Mouse (Mus musculus) MEL (cell line): Measurements from ENCODE around the gene Naa38. TPM values are rescaled to one million over a fixed set of nuclear protein-coding genes. Genes with fewer than 3 reads are reported as not detected.

ENCODE experiments used
- DNase-seq: peaks from one replicate; pipeline ENCODE4 v3.0.0; 2011; ENCODE audit warnings: low read depth, low spot score
- H3K27ac ChIP-seq: 2 replicates; pipeline ENCODE4 v1.5.1; 2012; ENCODE audit warnings: low read depth, mild to moderate bottlenecking, control low read depth, low read length, moderate library complexity; ENCODE audit not compliant: control insufficient read depth
- H3K27me3 ChIP-seq, 2 experiments: fragments of 150-350 bp in 1 of 2; sonication (generic) in 1 of 2; 2 replicates each; pipeline ENCODE4 v1.6.1; 2012; ENCODE audit warnings: low read length in 2 of 2, mild to moderate bottlenecking in 2 of 2, improper control_type of control experiment in 1 of 2, moderate library complexity in 1 of 2; ENCODE audit not compliant: insufficient read depth in 2 of 2, control insufficient read depth in 1 of 2
- H3K36me3 ChIP-seq, 2 experiments: 2 replicates each; pipeline ENCODE4 v1.6.1; 2012 to 2014; ENCODE audit warnings: low read length in 2 of 2, improper control_type of control experiment in 1 of 2, inconsistent platforms in 1 of 2, mild to moderate bottlenecking in 1 of 2; ENCODE audit not compliant: insufficient read depth in 2 of 2, control insufficient read depth in 1 of 2
- H3K4me1 ChIP-seq, 2 experiments: fragments of 150-350 bp in 1 of 2; sonication (generic) in 1 of 2; 2 replicates each; pipeline ENCODE4 v1.6.1; 2012; ENCODE audit warnings: low read length in 2 of 2, improper control_type of control experiment in 1 of 2, mild to moderate bottlenecking in 1 of 2; ENCODE audit not compliant: insufficient read depth in 2 of 2, control insufficient read depth in 1 of 2
- H3K4me3 ChIP-seq, 2 experiments: fragments of 150-350 bp in 1 of 2; sonication (generic) in 1 of 2; 2 replicates each; pipeline ENCODE4 v1.5.1; 2012; ENCODE audit warnings: low read depth in 2 of 2, low read length in 2 of 2, mild to moderate bottlenecking in 2 of 2, moderate library complexity in 2 of 2, control low read depth in 1 of 2, improper control_type of control experiment in 1 of 2; ENCODE audit not compliant: control insufficient read depth in 1 of 2, insufficient read depth in 1 of 2
- H3K79me2 ChIP-seq: 2 replicates; pipeline ENCODE4 v1.6.1; 2012; ENCODE audit warnings: mild to moderate bottlenecking, low read length, moderate library complexity; ENCODE audit not compliant: control insufficient read depth, poor library complexity, insufficient read depth
- H3K9ac ChIP-seq: 2 replicates; pipeline ENCODE4 v1.6.1; 2012; ENCODE audit warnings: low read depth, mild to moderate bottlenecking, control low read depth, low read length, moderate library complexity; ENCODE audit not compliant: control insufficient read depth, poor library complexity, severe bottlenecking
- H3K9me3 ChIP-seq: fragments of 150-350 bp; sonication (generic); replicated peaks from 2 replicates; pipeline ENCODE4 v1.6.1; 2012; ENCODE audit warnings: mild to moderate bottlenecking, low read length, improper control_type of control experiment, moderate library complexity; ENCODE audit not compliant: insufficient read depth
- ELF1 ChIP-seq: IDR thresholded peaks from 2 replicates; pipeline ENCODE4 v1.6.1; 2014; ENCODE audit warnings: low read depth, mild to moderate bottlenecking, inconsistent platforms, low read length, improper control_type of control experiment, moderate library complexity
- EP300 ChIP-seq, 2 experiments: IDR thresholded peaks; 2 replicates each; pipeline ENCODE4 v1.6.1; 2011; ENCODE audit warnings: improper control_type of control experiment in 2 of 2, low read length in 2 of 2, low read depth in 1 of 2, mild to moderate bottlenecking in 1 of 2
- GABPA ChIP-seq: IDR thresholded peaks from 2 replicates; pipeline ENCODE4 v1.6.1; 2012; ENCODE audit warnings: low read depth, mild to moderate bottlenecking, inconsistent platforms, low read length, improper control_type of control experiment, moderate library complexity
- GATA1 ChIP-seq: IDR thresholded peaks from 2 replicates; pipeline ENCODE4 v1.6.1; 2011; ENCODE audit warnings: low read depth, low read length, improper control_type of control experiment
- HCFC1 ChIP-seq: IDR thresholded peaks from 2 replicates; pipeline ENCODE4 v1.6.1; 2012; ENCODE audit warnings: low read depth, mild to moderate bottlenecking, inconsistent platforms, low read length, improper control_type of control experiment, moderate library complexity
- JUND ChIP-seq: IDR thresholded peaks from 2 replicates; pipeline ENCODE4 v1.6.1; 2011; ENCODE audit warnings: low read depth, mild to moderate bottlenecking, improper control_type of control experiment, low read length
- MAX ChIP-seq: IDR thresholded peaks from 2 replicates; pipeline ENCODE4 v1.6.1; 2011; ENCODE audit warnings: low read length, improper control_type of control experiment
- MXI1 ChIP-seq: IDR thresholded peaks from 2 replicates; pipeline ENCODE4 v1.6.1; 2011; ENCODE audit warnings: mild to moderate bottlenecking, low read depth, low read length, improper control_type of control experiment
- MYC ChIP-seq: IDR thresholded peaks from 2 replicates; pipeline ENCODE4 v1.6.1; 2011; ENCODE audit warnings: low read depth, mild to moderate bottlenecking, low read length, improper control_type of control experiment, moderate library complexity
- NELFE ChIP-seq: IDR thresholded peaks from 2 replicates; pipeline ENCODE4 v1.6.1; 2011; ENCODE audit warnings: low read depth, low read length, improper control_type of control experiment
- NRF1 ChIP-seq: IDR thresholded peaks from 2 replicates; pipeline ENCODE4 v1.6.1; 2014; ENCODE audit warnings: low read depth, mild to moderate bottlenecking, inconsistent platforms, low read length, improper control_type of control experiment, moderate library complexity; ENCODE audit not compliant: poor library complexity, insufficient read depth, severe bottlenecking
- POLR2AphosphoS2 ChIP-seq: IDR thresholded peaks from 2 replicates; pipeline ENCODE4 v1.6.1; 2011; ENCODE audit warnings: low read length, improper control_type of control experiment
- RAD21 ChIP-seq: IDR thresholded peaks from 2 replicates; pipeline ENCODE4 v1.6.1; 2011; ENCODE audit warnings: mild to moderate bottlenecking, low read depth, low read length, improper control_type of control experiment
- RCOR1 ChIP-seq: IDR thresholded peaks from 2 replicates; pipeline ENCODE4 v1.6.1; 2012; ENCODE audit warnings: low read depth, mild to moderate bottlenecking, inconsistent platforms, low read length, improper control_type of control experiment
- SIN3A ChIP-seq: IDR thresholded peaks from 2 replicates; pipeline ENCODE4 v1.6.1; 2012; ENCODE audit warnings: low read length, improper control_type of control experiment, inconsistent platforms
- SMC3 ChIP-seq: IDR thresholded peaks from 2 replicates; pipeline ENCODE4 v1.6.1; 2011; ENCODE audit warnings: low read depth, low read length, improper control_type of control experiment
- TCF12 ChIP-seq: IDR thresholded peaks from 2 replicates; pipeline ENCODE4 v1.6.1; 2014; ENCODE audit warnings: low read depth, mild to moderate bottlenecking, inconsistent platforms, low read length, improper control_type of control experiment, moderate library complexity
- ZKSCAN1 ChIP-seq: IDR thresholded peaks from 2 replicates; pipeline ENCODE4 v1.6.1; 2012; ENCODE audit warnings: low read depth, mild to moderate bottlenecking, inconsistent platforms, low read length, improper control_type of control experiment, moderate library complexity
- polyA plus RNA-seq, 2 experiments: library from polyadenylated mRNA; stranded (reverse) in 1 of 2; unstranded in 1 of 2; fragments of >175 nt in 1 of 2; fragments of >200 nt in 1 of 2; gene quantifications; 2 replicates each; pipeline versions ENCODE4 v1.2.1 to v1.2.4; 2012; ENCODE audit warnings: low replicate concordance in 2 of 2, low read depth in 1 of 2; ENCODE audit not compliant: insufficient read length in 2 of 2, insufficient read depth in 1 of 2, missing spikeins in 1 of 2
- total RNA-seq: library from RNA; depleted of rRNA; stranded (reverse); fragments of 300-350 nt; gene quantifications from 2 replicates; pipeline ENCODE4 v1.2.3, GENCODE M21; 2012

Gene Naa38
- total and polyA plus RNA-seq, 3 experiments = 173 to 190 TPM; not detected in 1

- H3K36me3 ChIP-seq = peaks cover 0 to 26% of the 10 kb centered on the region in 2 experiments; a peak in 2 of 4 replicates
- H3K27ac ChIP-seq = peak overlapping the region; percentile 67
- H3K4me3 ChIP-seq = peak overlapping the region; percentile 23 to 35; a peak in 3 of 4 replicates
- H3K9ac ChIP-seq = peak overlapping the region; percentile 49
- DNase-seq = peak; percentile 53
- TF ChIP-seq SIN3A (no peak), NELFE (no peak), ZKSCAN1 (no peak), POLR2AphosphoS2 (no peak), JUND (no peak), GATA1 (0 out of 2 replicates have a peak, but pooled peaks have one; percentile 17), MAX (no peak), NRF1 (no peak), MYC (no peak), SMC3 (no peak), HCFC1 (no peak), GABPA (no peak), ELF1 (no peak), EP300 (IDR thresholded peaks at IDR 0.05; ENCODE audit: low read depth in 1 of 2, low read length in 2 of 2) (0 out of 4 replicates have a peak, but pooled peaks of 1 of the 2 experiments have one; percentile 39), MXI1 (no peak)
- H3K4me1 ChIP-seq = peaks cover 13 to 34% of the 10 kb centered on the region in 2 experiments
- H3K9me3 ChIP-seq = no peaks in the 10 kb centered on the region
- no peaks in the 10 kb centered on the region for H3K27me3 ChIP-seq
- peaks cover 16% of the 10 kb centered on the region for H3K79me2 ChIP-seq
Observed at GRCm38 (mm10) chr11:69370817-69371215, 24.5 kb upstream of the Naa38 start.

GRCm38 (mm10) chr11:69371601-69372000, 23.7 kb upstream of the Naa38 start:
- Histone ChIP-seq H3K36me3 (peaks cover 0 to 26% of the 10 kb centered on the region in 2 experiments; a peak in 2 of 4 replicates), H3K27ac (peak overlapping the region; percentile 84), H3K79me2 (peaks cover 16% of the 10 kb centered on the region), H3K9me3 (no peaks in the 10 kb centered on the region), H3K4me3 (no peak overlapping the region), H3K4me1 (peaks cover 13 to 30% of the 10 kb centered on the region in 2 experiments), H3K27me3 (no peaks in the 10 kb centered on the region), H3K9ac (no peak overlapping the region; the same call in 1 of the 2 replicates)
- no peak for TF ChIP-seq RAD21
- TF ChIP-seq HCFC1 = no peak
- no peak for TF ChIP-seq RCOR1
- no peak for TF ChIP-seq TCF12
- TF ChIP-seq GATA1 = no peak
- DNase-seq = no peak
